ENCODE assay signal across 15 mouse cellular contexts in genomic region chr12:72484872-72485271, GRCm38 (mm10). TPM values are rescaled to one million over a fixed set of nuclear protein-coding genes. Genes with fewer than 3 reads are reported as not detected.
"Had no signal": no experiment of that assay in that cellular context is flagged by ENCODE, and none has a peak within 500 bp of the region (broad histone marks: within the 10 kb centered on the region; RNA-seq: fewer than 3 reads in every experiment).

No protein-coding gene starts in this region.

- H3K9ac ChIP-seq: intestine, embryonic 15.5 days; limb, embryonic 13.5 days; liver, embryonic 15.5 days; midbrain, embryonic 13.5 days had no signal

- H3K36me3 ChIP-seq: intestine, embryonic 15.5 days; limb, embryonic 10.5 days; limb, embryonic 13.5 days; liver, embryonic 15.5 days; midbrain, embryonic 10.5 days; midbrain, embryonic 13.5 days had no signal

- DNase-seq: kidney, adult 11 months; kidney, postnatal 14 days; kidney, postnatal 4 days; lung, postnatal 14 days; thymus, adult 18-20 months; thymus, postnatal 36 days had no signal

- H3K27ac ChIP-seq: intestine, embryonic 15.5 days; limb, embryonic 10.5 days; limb, embryonic 13.5 days; liver, embryonic 15.5 days; midbrain, embryonic 10.5 days; midbrain, embryonic 13.5 days had no signal

- H3K4me1 ChIP-seq: intestine, embryonic 15.5 days; limb, embryonic 10.5 days; limb, embryonic 13.5 days; liver, embryonic 15.5 days had no signal

- ATAC-seq: intestine, embryonic 15.5 days; midbrain, embryonic 13.5 days had no signal

- H3K27me3 ChIP-seq: intestine, embryonic 15.5 days; limb, embryonic 13.5 days; liver, embryonic 15.5 days; megakaryocyte, embryonic 14.5 days; midbrain, embryonic 13.5 days had no signal

- H3K4me2 ChIP-seq: intestine, embryonic 15.5 days; limb, embryonic 13.5 days; liver, embryonic 11.5 days; liver, embryonic 15.5 days; midbrain, embryonic 13.5 days had no signal

- H3K4me3 ChIP-seq: intestine, embryonic 15.5 days; limb, embryonic 10.5 days; limb, embryonic 13.5 days; liver, embryonic 15.5 days; megakaryocyte, embryonic 14.5 days; midbrain, embryonic 10.5 days; midbrain, embryonic 13.5 days had no signal

- H3K9me3 ChIP-seq: intestine, embryonic 15.5 days; limb, embryonic 10.5 days; limb, embryonic 13.5 days; liver, embryonic 15.5 days; midbrain, embryonic 10.5 days; midbrain, embryonic 13.5 days had no signal

RNA-seq across cellular contexts. Expression of gene Lrrc9, which starts 43.2 kb away (rescaled TPM):
- polyA plus RNA-seq: spleen, adult 2 months had no signal
